Mouse (Mus musculus) bone marrow, adult 2 months (tissue): ENCODE data around the gene Rd3l. TPM values are rescaled to one million over a fixed set of nuclear protein-coding genes. Genes with fewer than 3 reads are reported as not detected.

Experiments used
- H3K27ac ChIP-seq: fragments of 200-500 bp; 2 replicates; pipeline ENCODE4 v1.5.1; 2012; ENCODE audit warnings: low read depth, mild to moderate bottlenecking, control low read depth, inconsistent platforms, low read length; ENCODE audit not compliant: control insufficient read depth, poor library complexity, insufficient read depth
- H3K4me1 ChIP-seq: fragments of 200-500 bp; 2 replicates; pipeline ENCODE4 v1.6.1; 2011; ENCODE audit warnings: low read length; ENCODE audit not compliant: control insufficient read depth, insufficient read depth
- H3K4me3 ChIP-seq: fragments of 200-500 bp; replicated peaks from 2 replicates; pipeline ENCODE3; 2011; ENCODE audit warnings: mild to moderate bottlenecking, low read depth, low read length, control low read depth; ENCODE audit not compliant: control insufficient read depth
- CTCF ChIP-seq: fragments of 200-500 bp; IDR thresholded peaks from 2 replicates; pipeline ENCODE4 v1.5.1; 2011; ENCODE audit warnings: low read length, control low read depth; ENCODE audit not compliant: control insufficient read depth, insufficient read depth
- POLR2A ChIP-seq: fragments of 200-500 bp; IDR thresholded peaks from 2 replicates; pipeline ENCODE4 v1.6.1; 2011; ENCODE audit warnings: low read depth, mild to moderate bottlenecking, control low read depth, low read length, borderline replicate concordance; ENCODE audit not compliant: control insufficient read depth
- WGBS: fragments of 180-500 bp; shearing (Covaris S2); methylation state at CpG from one replicate; pipeline ENCODE4 v1.1.7; 2018; 5-methylcytosine and 5-hydroxymethylcytosine counted together
- polyA plus RNA-seq: library from polyadenylated mRNA; stranded (reverse); fragments of >200 nt; gene quantifications from 2 replicates; pipeline ENCODE4 v1.2.4, GENCODE M21; 2011; ENCODE audit warnings: low replicate concordance; ENCODE audit not compliant: missing spikeins, insufficient read depth, insufficient read length

Gene Rd3l
- polyA plus RNA-seq, result not detected in 2 replicates

DNA sequence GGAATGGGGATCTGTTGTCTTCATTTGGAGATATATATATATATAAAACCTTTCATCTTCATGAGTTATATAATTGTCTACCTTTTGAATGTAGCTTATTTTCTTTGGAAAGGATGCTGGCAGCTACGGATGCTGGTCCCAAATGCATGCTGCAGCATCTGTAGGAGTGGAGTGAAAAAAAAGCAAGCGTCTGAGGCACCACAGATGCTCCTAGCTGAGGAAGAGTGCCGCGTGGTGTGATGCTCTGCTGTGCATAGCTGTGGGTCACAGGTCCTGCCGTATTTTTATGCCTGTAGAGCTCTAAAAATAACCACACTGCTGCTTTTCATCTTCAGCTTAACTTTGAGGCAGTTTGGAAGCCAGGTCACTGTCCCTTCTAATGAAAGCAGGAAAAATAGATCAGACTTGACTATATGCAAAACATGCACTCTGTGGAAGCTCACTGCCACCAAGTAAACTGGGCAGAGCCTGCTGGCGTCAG is at the start of gene Rd3l:
TSS of gene Rd3l (minus strand) at position 431 of the 481 bp plus-strand sequence.
- TF ChIP-seq POLR2A (no peak), CTCF (no peak)
- Histone ChIP-seq H3K27ac (no peak within 1 kb of the TSS; the same call in 1 of the 2 replicates), H3K4me3 (no peak within 1 kb of the TSS), H3K4me1 (no peaks in the 10 kb centered on the region; the same call in 1 of the 2 replicates)
- 60% methylated on average over 6 of the region's 6 CpGs for whole genome bisulfite sequencing

- TF ChIP-seq POLR2A (no peak), CTCF (no peak)
- H3K27ac ChIP-seq, result no peak overlapping the region
- H3K4me3 ChIP-seq, result no peak overlapping the region
- WGBS, result 76% methylated on average over 4 of the region's 4 CpGs
- H3K4me1 ChIP-seq, result no peaks in the 10 kb centered on the region
These were observed 46.3 kb upstream of the Rd3l start for GRCm38 (mm10) chr12:112027408-112027807.

GRCm38 (mm10) chr12:112025907-112026645 is 45.0 kb upstream of the Rd3l start:
- TF ChIP-seq CTCF (no peak), POLR2A (no peak)
- Histone ChIP-seq H3K4me1 (no peaks in the 10 kb centered on the region), H3K4me3 (no peak overlapping the region), H3K27ac (no peak overlapping the region)
- WGBS, result 77% methylated on average over 14 of the region's 14 CpGs

- no peaks in the 10 kb centered on the region for H3K4me1 ChIP-seq
- H3K27ac ChIP-seq, result no peak overlapping the region
- no peak overlapping the region for H3K4me3 ChIP-seq
- TF ChIP-seq CTCF (no peak), POLR2A (no peak)
- WGBS, result 84% methylated on average over 13 of the region's 13 CpGs
These were observed 44.3 kb upstream of the Rd3l start for GRCm38 (mm10) chr12:112025457-112025856.

DNA sequence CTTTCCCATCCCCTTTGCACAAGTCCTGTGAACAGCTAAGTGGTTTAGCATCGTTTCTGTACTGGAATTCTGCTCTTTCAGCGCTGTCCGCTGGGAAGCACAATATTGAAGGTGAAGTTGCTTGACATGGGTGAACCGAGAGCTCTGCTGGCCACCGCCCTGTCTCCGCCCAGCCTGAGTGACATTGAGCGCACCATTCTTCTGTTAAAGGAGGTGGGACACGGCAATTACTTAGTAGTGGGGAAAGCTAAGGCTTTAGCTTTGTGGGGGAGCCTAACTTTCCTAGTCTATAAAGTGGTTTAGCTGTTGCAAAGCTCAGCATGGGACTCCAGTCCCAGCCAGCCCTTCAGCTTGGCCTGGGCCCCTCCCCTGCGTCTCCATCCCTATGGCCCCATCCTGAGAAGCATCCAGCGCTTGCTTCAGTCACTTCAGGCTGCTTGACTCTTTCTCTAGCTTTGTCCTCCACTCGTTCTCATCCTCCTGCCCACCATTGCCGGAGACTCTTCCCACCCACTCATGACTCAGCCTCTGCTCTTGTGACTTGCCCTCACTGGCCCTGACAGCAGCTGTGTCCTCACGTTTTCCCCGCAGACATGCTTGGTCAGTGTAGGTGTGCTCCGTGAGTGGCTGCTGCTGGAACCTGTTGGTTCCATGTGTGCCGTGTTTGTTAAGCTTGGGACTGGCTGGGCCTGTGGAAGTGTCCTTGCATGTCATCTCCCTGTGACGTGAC is 43.6 kb upstream of the Rd3l start:
- Histone ChIP-seq H3K27ac (no peak overlapping the region), H3K4me1 (no peaks in the 10 kb centered on the region), H3K4me3 (no peak overlapping the region)
- 83% methylated on average over 17 of the region's 17 CpGs for WGBS
- TF ChIP-seq POLR2A, result no peak
- no peak for TF ChIP-seq CTCF

DNA sequence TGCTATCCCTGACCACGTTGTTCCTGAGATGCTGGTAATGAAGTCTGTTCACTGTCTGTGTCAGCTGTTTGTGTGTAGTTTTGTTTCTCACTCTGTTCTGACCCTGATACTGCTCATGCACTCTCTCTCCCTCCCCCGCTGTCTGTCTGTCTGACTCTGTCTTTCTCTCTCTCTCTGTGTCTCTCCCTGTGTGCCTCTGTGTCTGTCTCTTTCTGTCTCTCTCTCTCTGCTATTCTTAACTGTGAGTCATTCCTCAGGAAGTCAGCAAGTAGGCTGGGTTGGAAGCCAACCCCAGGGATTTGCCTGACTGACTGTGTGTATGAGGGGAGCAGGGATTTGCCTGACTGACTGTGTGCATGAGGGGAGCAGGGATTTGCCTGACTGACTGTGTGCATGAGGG is 42.2 kb upstream of the Rd3l start:
- TF ChIP-seq CTCF (no peak), POLR2A (no peak)
- Histone ChIP-seq H3K27ac (no peak overlapping the region), H3K4me1 (no peaks in the 10 kb centered on the region), H3K4me3 (no peak overlapping the region)
- 66% methylated on average over 2 of the region's 2 CpGs for WGBS

DNA sequence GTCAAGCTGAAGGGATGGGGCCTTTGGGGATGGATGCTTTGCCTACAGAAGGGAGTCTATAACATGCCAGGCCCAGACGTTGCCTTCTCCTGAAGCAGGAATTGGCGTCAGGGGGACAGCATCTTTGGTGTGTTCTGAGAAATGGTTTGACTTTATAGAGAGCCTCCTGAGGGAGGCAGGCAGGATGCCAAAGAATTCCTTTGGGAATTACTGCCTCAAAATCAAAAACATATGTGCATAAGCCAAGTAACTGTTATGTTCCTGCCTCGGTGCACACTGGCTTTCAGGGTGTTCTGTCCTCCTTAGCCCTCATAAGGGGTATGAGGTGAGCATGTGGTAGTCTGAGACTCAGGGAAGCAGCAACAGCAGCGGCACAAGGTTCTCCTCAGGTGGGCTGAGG is 35.2 kb upstream of the Rd3l start:
- Histone ChIP-seq H3K4me1 (no peaks in the 10 kb centered on the region), H3K4me3 (no peak overlapping the region), H3K27ac (no peak overlapping the region)
- TF ChIP-seq CTCF (no peak), POLR2A (no peak)
- 79% methylated on average over 4 of the region's 4 CpGs for WGBS

GRCm38 (mm10) chr12:112013271-112013801 is 32.2 kb upstream of the Rd3l start:
- WGBS, result 80% methylated on average over 14 of the region's 14 CpGs
- no peak overlapping the region for H3K27ac ChIP-seq
- no peak overlapping the region for H3K4me3 ChIP-seq
- no peaks in the 10 kb centered on the region for H3K4me1 ChIP-seq
- TF ChIP-seq CTCF (no peak), POLR2A (no peak)
